Comparison of ENCODE assay signal across 18 mouse cellular contexts in the genomic region with DNA sequence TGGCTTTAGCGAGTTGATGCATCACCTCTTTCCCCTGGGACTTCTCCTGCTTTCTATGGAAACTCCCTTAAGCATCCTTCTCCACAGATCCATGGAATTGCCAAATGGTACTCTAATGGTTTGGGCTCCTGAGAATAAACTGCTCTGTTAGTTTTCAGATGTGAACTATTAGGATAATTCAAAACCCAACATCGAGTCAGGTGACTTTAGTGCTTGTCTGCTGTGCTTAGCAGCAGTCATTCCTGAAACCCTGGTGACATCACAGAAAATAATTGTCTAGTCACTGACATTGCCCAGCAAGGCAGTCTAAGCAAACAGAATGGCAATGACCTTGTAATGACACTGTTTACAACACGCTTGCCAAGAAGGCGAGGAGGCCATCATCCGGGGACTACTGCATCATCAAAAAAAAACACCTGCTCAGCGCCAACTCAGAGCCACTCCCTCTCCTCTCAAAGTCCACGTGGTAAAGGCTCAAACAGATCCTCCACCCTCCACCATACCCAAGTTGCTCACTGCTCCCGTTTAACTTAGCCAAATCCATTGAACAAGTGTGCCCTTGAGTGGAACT. TPM values are rescaled to one million over a fixed set of nuclear protein-coding genes. Genes with fewer than 3 reads are reported as not detected.
DNase-seq lines count a peak whose midpoint lies in the region; ATAC-seq and TF ChIP-seq lines count a peak whose summit lies in the region.
"Had no signal": no experiment of that assay in that cellular context is flagged by ENCODE, and none has a peak within 500 bp of the region (broad histone marks: within the 10 kb centered on the region; RNA-seq: fewer than 3 reads in every experiment).

No protein-coding gene starts in this region.

- WGBS in heart, embryonic 12.5 days: 69% methylated on average over 8 of the region's 8 CpGs
- 59% methylated on average over 8 of the region's 8 CpGs for WGBS in heart, adult 2 months
- 31% methylated on average over 8 of the region's 8 CpGs for WGBS in liver, embryonic 14.5 days (ENCODE audit: insufficient replicate concordance)

- H3K4me2 ChIP-seq in heart, embryonic 12.5 days: no peak overlapping the region
- H3K4me2 ChIP-seq in liver, embryonic 14.5 days (ENCODE audit: low read depth): peak overlapping the region; percentile 67
- H3K4me2 ChIP-seq: forebrain, embryonic 12.5 days; hindbrain, embryonic 15.5 days; limb, embryonic 15.5 days had no signal

- H3K27ac ChIP-seq in heart, embryonic 12.5 days (ENCODE audit: poor library complexity, severe bottlenecking): no peak overlapping the region
- H3K27ac ChIP-seq in heart, adult 2 months: no peak overlapping the region
- peak overlapping the region; percentile 82 for H3K27ac ChIP-seq in liver, embryonic 14.5 days
- H3K27ac ChIP-seq: forebrain, embryonic 12.5 days; hindbrain, embryonic 15.5 days; limb, embryonic 15.5 days had no signal

- TF ChIP-seq EP300 in heart, adult 2 months (IDR thresholded peaks at IDR 0.05; ENCODE audit: insufficient read depth, low read depth, low read length): no peak
- no peak for TF ChIP-seq EP300 in liver, embryonic 14.5 days (IDR thresholded peaks at IDR 0.05; ENCODE audit: low read depth)

- intact Hi-C loops in heart, adult 2 months (cut with DNase I): no loop called here

- TF ChIP-seq CTCF in heart, adult 2 months (IDR thresholded peaks at IDR 0.05): no peak
- TF ChIP-seq CTCF in liver, embryonic 14.5 days (IDR thresholded peaks at IDR 0.05; ENCODE audit: low read depth): no peak

- no peak for DNase-seq in heart, adult 2 months
- peak; percentile 74 for DNase-seq in CD4-positive helper T cell, adult 2 months (ENCODE audit: low read depth, low spot score)
- peak; percentile 50 to 66 (median 53) for DNase-seq in liver, embryonic 14.5 days (ENCODE audit: low read depth in 3 of 3, low spot score in 3 of 3)
- no peak for DNase-seq in urinary bladder, postnatal 25 days (ENCODE audit: low spot score)
- DNase-seq in spleen, adult 18-20 months: no peak
- no peak for DNase-seq in cerebellum, adult 11-12 months
- DNase-seq: adrenal gland, postnatal 14 days; B cell, adult 2 months; thymus, postnatal 14 days had no signal

- H3K4me3 ChIP-seq in heart, embryonic 12.5 days: no peak overlapping the region
- no peak overlapping the region for H3K4me3 ChIP-seq in heart, adult 2 months
- H3K4me3 ChIP-seq in erythroblast, embryonic 14.5 days (replicated peaks): peak overlapping the region; percentile 48
- no peak overlapping the region; a peak in 1 of 4 replicates for H3K4me3 ChIP-seq in liver, embryonic 14.5 days (ENCODE audit: insufficient read depth in 1 of 2, low read depth in 2 of 2, low read length in 2 of 2)
- H3K4me3 ChIP-seq: forebrain, embryonic 12.5 days; hindbrain, embryonic 15.5 days; limb, embryonic 15.5 days; megakaryocyte, embryonic 14.5 days had no signal

- no peak for TF ChIP-seq POLR2A in heart, adult 2 months (IDR thresholded peaks at IDR 0.05; ENCODE audit: insufficient read depth, low read depth, low read length)

- H3K9me3 ChIP-seq in heart, embryonic 12.5 days (replicated peaks): no peaks in the 10 kb centered on the region
- H3K9me3 ChIP-seq in erythroblast, embryonic 14.5 days (ENCODE audit: control insufficient read depth, low read length): no peaks in the 10 kb centered on the region
- H3K9me3 ChIP-seq in liver, embryonic 14.5 days (ENCODE audit: control insufficient read depth, low read length): no peaks in the 10 kb centered on the region
- H3K9me3 ChIP-seq: forebrain, embryonic 12.5 days; hindbrain, embryonic 15.5 days; limb, embryonic 15.5 days; megakaryocyte, embryonic 14.5 days had no signal

- peaks cover 7% of the 10 kb centered on the region for H3K27me3 ChIP-seq in heart, embryonic 12.5 days (replicated peaks)
- no peaks in the 10 kb centered on the region for H3K27me3 ChIP-seq in heart, adult 2 months (ENCODE audit: control insufficient read depth, insufficient read depth, low read length)
- H3K27me3 ChIP-seq in erythroblast, embryonic 14.5 days (ENCODE audit: control insufficient read depth): peaks cover 13% of the 10 kb centered on the region
- H3K27me3 ChIP-seq in liver, embryonic 14.5 days (ENCODE audit: control insufficient read depth, insufficient read depth, low read length): no peaks in the 10 kb centered on the region
- H3K27me3 ChIP-seq: forebrain, embryonic 12.5 days; hindbrain, embryonic 15.5 days; limb, embryonic 15.5 days had no signal

- no peaks in the 10 kb centered on the region for H3K36me3 ChIP-seq in heart, embryonic 12.5 days
- no peaks in the 10 kb centered on the region for H3K36me3 ChIP-seq in heart, adult 2 months (ENCODE audit: control insufficient read depth, insufficient read depth, low read length)
- no peaks in the 10 kb centered on the region for H3K36me3 ChIP-seq in erythroblast, embryonic 14.5 days (ENCODE audit: control insufficient read depth)
- no peaks in the 10 kb centered on the region for H3K36me3 ChIP-seq in liver, embryonic 14.5 days (replicated peaks; ENCODE audit: control insufficient read depth, insufficient read depth, low read depth)
- H3K36me3 ChIP-seq: forebrain, embryonic 12.5 days; hindbrain, embryonic 15.5 days; limb, embryonic 15.5 days had no signal

- H3K9ac ChIP-seq in heart, embryonic 12.5 days: no peak overlapping the region
- H3K9ac ChIP-seq in heart, adult 2 months (ENCODE audit: low read depth, low read length): no peak overlapping the region
- no peak overlapping the region for H3K9ac ChIP-seq in liver, embryonic 14.5 days (replicated peaks)
- H3K9ac ChIP-seq: forebrain, embryonic 12.5 days; hindbrain, embryonic 15.5 days; limb, embryonic 15.5 days had no signal

- ATAC-seq in heart, embryonic 12.5 days (ENCODE audit: insufficient number of reproducible peaks, low FRiP score): peak; percentile 68
- peak; percentile 61 for ATAC-seq in liver, embryonic 14.5 days (ENCODE audit: insufficient read depth)

- H3K4me1 ChIP-seq in heart, embryonic 12.5 days (replicated peaks): peaks cover 6% of the 10 kb centered on the region
- H3K4me1 ChIP-seq in heart, adult 2 months (ENCODE audit: control insufficient read depth, insufficient read depth, low read length): no peaks in the 10 kb centered on the region
- peaks cover 52% of the 10 kb centered on the region for H3K4me1 ChIP-seq in erythroblast, embryonic 14.5 days (ENCODE audit: control insufficient read depth)
- H3K4me1 ChIP-seq in liver, embryonic 14.5 days (replicated peaks; ENCODE audit: control insufficient read depth in 2 of 2, insufficient read depth in 2 of 2, low read length in 1 of 2): peaks cover 23 to 30% of the 10 kb centered on the region in 2 experiments
- H3K4me1 ChIP-seq: hindbrain, embryonic 15.5 days; limb, embryonic 15.5 days had no signal

- no peaks in the 10 kb centered on the region for H3K79me2 ChIP-seq in heart, adult 2 months (replicated peaks; ENCODE audit: control insufficient read depth, insufficient read depth, low read length)

RNA-seq across cellular contexts. Expression of a gene that starts 37.7 kb away (rescaled TPM):
- not detected in 2 replicates for polyA plus RNA-seq in heart, embryonic 12.5 days (2016; fragmentation: Nextera tagmentation; extraction: Ambion mirVana)
- total RNA-seq in heart, adult 2 months (2021): not detected
- polyA plus RNA-seq in heart, adult 2 months (2012; rRNA removed): 0.10 TPM in 1 of 2 replicates, not detected in the other
- not detected in 2 replicates for polyA plus RNA-seq in erythroblast, embryonic 14.5 days (2012)
- polyA plus RNA-seq in liver, embryonic 14.5 days (2012; rRNA removed): 0.03 and 0.11 TPM in 2 replicates
- not detected in 2 replicates for polyA plus RNA-seq in liver, embryonic 14.5 days (2014; fragmentation: Nextera tagmentation; extraction: Ambion mirVana)
- total RNA-seq: adrenal gland, postnatal 14 days; gastrocnemius, adult 8-10 months; layer of hippocampus, postnatal 14 days had no signal
- polyA plus RNA-seq: forebrain, embryonic 12.5 days; limb, embryonic 15.5 days; neural tube, embryonic 11.5 days had no signal

Comparison
In these comparisons a context has a peak if more than half of its experiments do, and no peak if none do; other contexts are left out.
1. DNase-seq: peak in CD4-positive helper T cell, adult 2 months (single experiment) and liver, embryonic 14.5 days (3 of 3); none in heart, adult 2 months (0 of 2), urinary bladder, postnatal 25 days (single experiment), spleen, adult 18-20 months (0 of 2) and cerebellum, adult 11-12 months (single experiment).